Mouse (Mus musculus) urinary bladder, postnatal 25 days (tissue): ENCODE measurements around the gene D1Ertd622e.
"Not testable (repeated sequence)": the region's sequence is repeated elsewhere in the genome, so short reads cannot be mapped to it uniquely, and the experiment has no call there.

Source experiments
- DNase-seq: peaks from one replicate; pipeline ENCODE4 v3.0.0; 2022; ENCODE audit warnings: low spot score

D1Ertd622e gene

GRCm38 (mm10) chr1:97580680-97581079 is 81.2 kb downstream of the D1Ertd622e start:
- DNase-seq: not testable (repeated sequence)

- DNase-seq: no peak
Observed at GRCm38 (mm10) chr1:97580270-97580669, 81.6 kb downstream of the D1Ertd622e start.

GRCm38 (mm10) chr1:97578025-97578417 is 83.9 kb downstream of the D1Ertd622e start:
- DNase-seq: no peak

GRCm38 (mm10) chr1:97577062-97578024 is 84.5 kb downstream of the D1Ertd622e start:
- no peak for DNase-seq

GRCm38 (mm10) chr1:97576576-97576975 is 85.3 kb downstream of the D1Ertd622e start:
- DNase-seq: no peak

- no peak for DNase-seq
Observed at GRCm38 (mm10) chr1:97570814-97571213, 91.1 kb downstream of the D1Ertd622e start.

GRCm38 (mm10) chr1:97567956-97568355 is 93.9 kb downstream of the D1Ertd622e start:
- no peak for DNase-seq

- DNase-seq: no peak
Observed at GRCm38 (mm10) chr1:97564641-97565040, 97.2 kb downstream of the D1Ertd622e start.

GRCm38 (mm10) chr1:97562867-97563266 is 99.0 kb downstream of the D1Ertd622e start:
- DNase-seq: no peak
